Mouse (Mus musculus): ENCODE results near the gene Cacna2d1. TPM values are rescaled to one million over a fixed set of nuclear protein-coding genes. Genes with fewer than 3 reads are reported as not detected.

Cacna2d1 gene
- polyA plus RNA-seq, 1 experiment from 2014 or later: 24.1 TPM

DNA sequence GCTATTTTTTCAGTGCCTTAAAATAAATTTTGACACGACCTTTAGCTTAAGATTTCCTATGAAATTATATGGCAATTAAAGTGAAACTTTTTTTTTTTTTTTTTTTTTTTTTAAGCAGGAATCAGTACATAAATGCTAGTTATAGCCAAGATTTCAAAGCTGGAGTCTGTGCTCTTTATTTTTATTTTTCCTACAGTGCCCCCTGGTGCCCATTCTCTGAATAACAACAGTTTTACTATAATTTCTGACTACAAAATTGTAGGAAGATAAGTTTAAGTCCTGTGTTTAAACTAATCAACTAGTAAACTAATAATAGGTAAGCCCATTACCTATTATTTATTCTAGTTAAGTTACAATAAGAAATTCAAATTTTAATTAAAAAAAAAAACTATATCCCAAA is 358.7 kb downstream of the Cacna2d1 start:
- H3K27ac ChIP-seq (ENCODE audit: low read depth, low read length): no peak overlapping the region
- no peak overlapping the region for H3K9ac ChIP-seq (ENCODE audit: low read depth, low read length)
- no peaks in the 10 kb centered on the region for H3K27me3 ChIP-seq (ENCODE audit: control insufficient read depth, insufficient read depth, low read length)
- H3K36me3 ChIP-seq (ENCODE audit: control insufficient read depth, insufficient read depth, low read length): no peaks in the 10 kb centered on the region
- ATAC-seq (ENCODE audit: low FRiP score, low TSS enrichment): no peak
- H3K4me3 ChIP-seq (ENCODE audit: low read length): no peak overlapping the region
- H3K4me1 ChIP-seq (ENCODE audit: control insufficient read depth, insufficient read depth, low read length): no peaks in the 10 kb centered on the region
- H3K9me3 ChIP-seq (ENCODE audit: control insufficient read depth, low read length): no peaks in the 10 kb centered on the region
- H3K4me2 ChIP-seq (replicated peaks; ENCODE audit: low read depth, low read length): no peak overlapping the region
- WGBS: 12% methylated on average over 1 of the region's 1 CpGs

- no peaks in the 10 kb centered on the region for H3K4me1 ChIP-seq (ENCODE audit: control insufficient read depth, insufficient read depth, low read length)
- no peak for ATAC-seq (ENCODE audit: low FRiP score, low TSS enrichment)
- H3K27me3 ChIP-seq (ENCODE audit: control insufficient read depth, insufficient read depth, low read length): no peaks in the 10 kb centered on the region
- 78% methylated on average over 4 of the region's 4 CpGs for WGBS
- H3K4me2 ChIP-seq (replicated peaks; ENCODE audit: low read depth, low read length): no peak overlapping the region
- no peaks in the 10 kb centered on the region for H3K9me3 ChIP-seq (ENCODE audit: control insufficient read depth, low read length)
- H3K4me3 ChIP-seq (ENCODE audit: low read length): no peak overlapping the region
- no peak overlapping the region for H3K9ac ChIP-seq (ENCODE audit: low read depth, low read length)
- H3K27ac ChIP-seq (ENCODE audit: low read depth, low read length): no peak overlapping the region
- no peaks in the 10 kb centered on the region for H3K36me3 ChIP-seq (ENCODE audit: control insufficient read depth, insufficient read depth, low read length)
Measured at GRCm38 (mm10) chr5:16293825-16294224, 359.3 kb downstream of the Cacna2d1 start.

- no peaks in the 10 kb centered on the region for H3K36me3 ChIP-seq (ENCODE audit: control insufficient read depth, insufficient read depth, low read length)
- H3K27me3 ChIP-seq (ENCODE audit: control insufficient read depth, insufficient read depth, low read length): no peaks in the 10 kb centered on the region
- H3K9me3 ChIP-seq (ENCODE audit: control insufficient read depth, low read length): no peaks in the 10 kb centered on the region
- 88% methylated on average over 4 of the region's 4 CpGs for WGBS
- no peak overlapping the region for H3K9ac ChIP-seq (ENCODE audit: low read depth, low read length)
- H3K27ac ChIP-seq (ENCODE audit: low read depth, low read length): no peak overlapping the region
- no peak overlapping the region for H3K4me2 ChIP-seq (replicated peaks; ENCODE audit: low read depth, low read length)
- no peak for ATAC-seq (ENCODE audit: low FRiP score, low TSS enrichment)
- H3K4me1 ChIP-seq (ENCODE audit: control insufficient read depth, insufficient read depth, low read length): no peaks in the 10 kb centered on the region
- H3K4me3 ChIP-seq (ENCODE audit: low read length): no peak overlapping the region
Measured at GRCm38 (mm10) chr5:16294708-16295107, 360.2 kb downstream of the Cacna2d1 start.

GRCm38 (mm10) chr5:16297170-16297771 is 362.8 kb downstream of the Cacna2d1 start:
- WGBS: 66% methylated on average over 4 of the region's 4 CpGs
- no peak overlapping the region for H3K4me3 ChIP-seq (ENCODE audit: low read length)
- 0 out of 2 replicates have a peak, but pooled peaks have one; percentile 46 for ATAC-seq (ENCODE audit: low FRiP score, low TSS enrichment)
- H3K36me3 ChIP-seq (ENCODE audit: control insufficient read depth, insufficient read depth, low read length): no peaks in the 10 kb centered on the region
- no peaks in the 10 kb centered on the region for H3K9me3 ChIP-seq (ENCODE audit: control insufficient read depth, low read length)
- no peaks in the 10 kb centered on the region for H3K27me3 ChIP-seq (ENCODE audit: control insufficient read depth, insufficient read depth, low read length)
- no peak overlapping the region for H3K9ac ChIP-seq (ENCODE audit: low read depth, low read length)
- H3K4me1 ChIP-seq (ENCODE audit: control insufficient read depth, insufficient read depth, low read length): no peaks in the 10 kb centered on the region
- no peak overlapping the region for H3K4me2 ChIP-seq (replicated peaks; ENCODE audit: low read depth, low read length)
- H3K27ac ChIP-seq (ENCODE audit: low read depth, low read length): no peak overlapping the region

DNA sequence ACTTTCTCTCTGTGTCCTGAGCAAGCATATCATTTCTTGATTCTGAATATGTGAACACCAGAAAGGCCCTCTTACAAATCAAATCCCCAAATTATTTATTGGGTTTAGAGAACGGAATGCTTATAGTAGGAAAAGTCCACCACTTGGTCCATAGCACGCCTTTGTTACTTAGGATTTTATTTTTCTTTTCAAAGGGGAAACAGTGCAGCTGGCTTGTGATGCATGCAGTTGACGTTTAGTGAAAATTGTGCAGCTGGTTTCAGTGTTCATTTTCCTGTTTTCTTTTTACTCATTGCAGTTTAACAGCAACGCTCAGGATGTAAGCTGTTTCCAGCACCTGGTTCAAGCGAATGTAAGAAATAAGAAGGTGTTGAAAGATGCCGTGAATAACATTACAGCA is 365.1 kb downstream of the Cacna2d1 start:
- Histone ChIP-seq H3K36me3 (ENCODE audit: control insufficient read depth, insufficient read depth, low read length) (no peaks in the 10 kb centered on the region; the same call in 1 of the 2 replicates), H3K9ac (ENCODE audit: low read depth, low read length) (no peak overlapping the region), H3K9me3 (ENCODE audit: control insufficient read depth, low read length) (no peaks in the 10 kb centered on the region), H3K4me1 (ENCODE audit: control insufficient read depth, insufficient read depth, low read length) (no peaks in the 10 kb centered on the region), H3K27me3 (ENCODE audit: control insufficient read depth, insufficient read depth, low read length) (no peaks in the 10 kb centered on the region), H3K27ac (ENCODE audit: low read depth, low read length) (no peak overlapping the region; the same call in 1 of the 2 replicates), H3K4me3 (ENCODE audit: low read length) (no peak overlapping the region), H3K4me2 (replicated peaks; ENCODE audit: low read depth, low read length) (no peak overlapping the region)
- 59% methylated on average over 6 of the region's 6 CpGs for WGBS
- no peak for ATAC-seq (ENCODE audit: low FRiP score, low TSS enrichment)

DNA sequence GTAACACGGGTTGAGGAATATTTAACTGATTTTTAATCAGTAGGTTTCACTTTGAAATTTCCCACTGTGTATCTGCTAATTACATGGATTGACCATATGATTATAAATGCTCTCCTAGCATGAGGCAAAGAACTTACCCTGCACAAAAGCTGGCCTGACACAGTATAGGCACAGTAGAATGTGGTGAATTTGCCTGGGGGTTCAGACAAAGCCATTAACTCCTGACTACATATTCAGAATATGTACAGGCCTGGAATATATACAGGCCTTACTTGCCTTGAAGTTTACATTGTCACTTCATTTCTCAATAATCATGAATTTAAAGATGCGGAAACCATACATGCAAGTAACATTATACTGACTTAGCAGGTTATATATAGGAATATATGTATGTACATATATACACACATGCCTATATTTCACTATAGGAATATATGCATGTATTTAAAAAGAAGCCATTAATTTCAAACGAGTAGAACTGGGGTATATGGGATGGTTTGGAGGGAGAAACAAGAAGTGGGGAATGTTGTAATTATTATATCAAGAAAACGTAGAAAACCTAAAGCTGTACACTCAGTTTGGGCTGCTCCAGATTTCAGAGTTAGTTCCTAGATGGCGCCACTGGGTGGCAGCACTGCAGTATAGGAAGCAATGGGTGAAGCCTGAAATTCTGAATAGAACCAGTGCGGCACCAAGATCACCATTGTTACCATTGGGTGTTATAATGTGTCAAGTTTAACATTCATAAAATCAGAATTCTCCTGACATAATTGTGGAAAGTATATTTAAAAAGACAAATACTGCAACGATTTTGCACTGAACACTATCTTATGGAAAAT is 374.9 kb downstream of the Cacna2d1 start:
- no peaks in the 10 kb centered on the region for H3K9me3 ChIP-seq (ENCODE audit: control insufficient read depth, low read length)
- WGBS: 45% methylated on average over 7 of the region's 7 CpGs
- H3K27me3 ChIP-seq (ENCODE audit: control insufficient read depth, insufficient read depth, low read length): no peaks in the 10 kb centered on the region
- no peak overlapping the region for H3K4me3 ChIP-seq (ENCODE audit: low read length)
- no peak overlapping the region for H3K4me2 ChIP-seq (replicated peaks; ENCODE audit: low read depth, low read length)
- peak; percentile 79; the same call in 1 of the 2 replicates for ATAC-seq (ENCODE audit: low FRiP score, low TSS enrichment)
- no peak overlapping the region for H3K9ac ChIP-seq (ENCODE audit: low read depth, low read length)
- no peaks in the 10 kb centered on the region for H3K36me3 ChIP-seq (ENCODE audit: control insufficient read depth, insufficient read depth, low read length)
- no peaks in the 10 kb centered on the region for H3K4me1 ChIP-seq (ENCODE audit: control insufficient read depth, insufficient read depth, low read length)
- H3K27ac ChIP-seq (ENCODE audit: low read depth, low read length): no peak overlapping the region

GRCm38 (mm10) chr5:16314242-16314641 is 379.8 kb downstream of the Cacna2d1 start:
- Histone ChIP-seq H3K4me3 (ENCODE audit: low read length) (no peak overlapping the region), H3K4me1 (ENCODE audit: control insufficient read depth, insufficient read depth, low read length) (no peaks in the 10 kb centered on the region), H3K36me3 (ENCODE audit: control insufficient read depth, insufficient read depth, low read length) (no peaks in the 10 kb centered on the region), H3K27me3 (ENCODE audit: control insufficient read depth, insufficient read depth, low read length) (no peaks in the 10 kb centered on the region), H3K27ac (ENCODE audit: low read depth, low read length) (no peak overlapping the region), H3K9me3 (ENCODE audit: control insufficient read depth, low read length) (no peaks in the 10 kb centered on the region), H3K9ac (ENCODE audit: low read depth, low read length) (no peak overlapping the region), H3K4me2 (replicated peaks; ENCODE audit: low read depth, low read length) (no peak overlapping the region)
- WGBS: 85% methylated on average over 5 of the region's 5 CpGs
- no peak for ATAC-seq (ENCODE audit: low FRiP score, low TSS enrichment)

- no peak overlapping the region for H3K9ac ChIP-seq (ENCODE audit: low read depth, low read length)
- no peaks in the 10 kb centered on the region for H3K4me1 ChIP-seq (ENCODE audit: control insufficient read depth, insufficient read depth, low read length)
- ATAC-seq (ENCODE audit: low FRiP score, low TSS enrichment): no peak
- H3K36me3 ChIP-seq (ENCODE audit: control insufficient read depth, insufficient read depth, low read length): peaks cover 4% of the 10 kb centered on the region; the same call in 1 of the 2 replicates
- no peak overlapping the region for H3K4me2 ChIP-seq (replicated peaks; ENCODE audit: low read depth, low read length)
- no peaks in the 10 kb centered on the region for H3K27me3 ChIP-seq (ENCODE audit: control insufficient read depth, insufficient read depth, low read length)
- H3K27ac ChIP-seq (ENCODE audit: low read depth, low read length): no peak overlapping the region
- H3K9me3 ChIP-seq (ENCODE audit: control insufficient read depth, low read length): no peaks in the 10 kb centered on the region
- H3K4me3 ChIP-seq (ENCODE audit: low read length): no peak overlapping the region
Measured at GRCm38 (mm10) chr5:16315983-16316390, 381.5 kb downstream of the Cacna2d1 start.

DNA sequence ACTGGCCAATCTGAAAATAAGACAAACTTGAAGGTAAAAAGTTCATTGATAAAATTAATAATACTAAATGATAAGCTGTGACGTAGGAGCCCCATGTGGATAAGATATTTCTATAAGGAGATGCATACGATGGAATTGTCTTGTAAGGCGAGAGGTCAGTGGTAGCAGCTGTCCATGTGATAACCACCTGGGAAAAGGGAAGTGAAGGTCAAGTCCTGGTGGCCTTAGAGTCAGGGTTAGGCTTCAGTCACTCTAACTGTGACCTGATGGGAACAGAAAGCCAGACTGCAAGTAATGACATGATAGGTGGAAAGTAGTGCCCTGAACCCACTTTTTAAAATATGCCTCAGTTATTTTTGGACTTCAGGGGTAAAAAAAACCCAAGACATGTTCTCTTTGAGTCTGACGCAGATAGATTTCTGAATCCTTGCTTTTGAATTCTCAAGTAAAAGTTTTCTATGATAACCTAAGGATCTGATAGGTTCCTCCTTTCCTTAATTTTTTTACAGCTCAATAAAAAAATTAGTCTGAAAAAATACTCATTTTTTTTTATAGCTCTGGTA is 383.3 kb downstream of the Cacna2d1 start:
- Histone ChIP-seq H3K27me3 (ENCODE audit: control insufficient read depth, insufficient read depth, low read length) (no peaks in the 10 kb centered on the region), H3K9me3 (ENCODE audit: control insufficient read depth, low read length) (no peaks in the 10 kb centered on the region), H3K4me3 (ENCODE audit: low read length) (no peak overlapping the region), H3K4me1 (ENCODE audit: control insufficient read depth, insufficient read depth, low read length) (no peaks in the 10 kb centered on the region), H3K27ac (ENCODE audit: low read depth, low read length) (no peak overlapping the region), H3K36me3 (ENCODE audit: control insufficient read depth, insufficient read depth, low read length) (peaks cover 4% of the 10 kb centered on the region; the same call in 1 of the 2 replicates), H3K4me2 (replicated peaks; ENCODE audit: low read depth, low read length) (no peak overlapping the region), H3K9ac (ENCODE audit: low read depth, low read length) (no peak overlapping the region)
- no peak for ATAC-seq (ENCODE audit: low FRiP score, low TSS enrichment)
- WGBS: 81% methylated on average over 4 of the region's 4 CpGs
